Comparison of ENCODE assay signal across 13 mouse cellular contexts in the genomic region with DNA sequence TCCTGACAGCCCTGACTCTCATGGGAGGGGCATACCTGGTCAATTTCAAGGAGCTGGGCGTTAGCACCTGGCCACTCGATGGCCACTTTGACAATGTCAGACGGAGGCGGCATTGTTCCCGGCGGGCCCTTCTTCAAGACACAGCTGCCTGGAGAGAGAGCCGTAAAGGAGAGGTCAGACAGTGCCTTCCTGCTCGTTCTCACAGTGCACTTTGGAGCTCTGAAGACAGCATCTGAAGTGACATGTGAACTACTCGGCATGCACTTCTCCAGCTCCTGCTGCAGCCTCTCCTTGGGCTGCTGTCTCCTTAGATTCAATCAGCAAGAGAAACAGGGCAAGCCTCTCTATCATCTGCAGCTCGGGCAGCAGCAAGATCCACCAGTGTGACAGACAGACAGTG. TPM values are rescaled to one million over a fixed set of nuclear protein-coding genes. Genes with fewer than 3 reads are reported as not detected.
DNase-seq lines count a peak whose midpoint lies in the region; ATAC-seq and TF ChIP-seq lines count a peak whose summit lies in the region.
"Had no signal": no experiment of that assay in that cellular context is flagged by ENCODE, and none has a peak within 500 bp of the region (broad histone marks: within the 10 kb centered on the region; RNA-seq: fewer than 3 reads in every experiment).

No protein-coding gene starts in this region.

- peak overlapping the region; percentile 29; the same call in 1 of the 2 replicates for H3K4me2 ChIP-seq in forebrain, embryonic 12.5 days
- H3K4me2 ChIP-seq in intestine, embryonic 16.5 days (ENCODE audit: low read depth, low read length) = no peak overlapping the region
- peak overlapping the region; percentile 24; the same call in 1 of the 2 replicates for H3K4me2 ChIP-seq in neural tube, embryonic 14.5 days (ENCODE audit: low read depth, low read length)
- H3K4me2 ChIP-seq: embryonic facial prominence, embryonic 15.5 days had no signal

- H3K36me3 ChIP-seq in forebrain, embryonic 12.5 days (replicated peaks) = peaks cover 49% of the 10 kb centered on the region
- H3K36me3 ChIP-seq in intestine, embryonic 16.5 days (ENCODE audit: control insufficient read depth, insufficient read depth, low read length) = peaks cover 12% of the 10 kb centered on the region
- H3K36me3 ChIP-seq in neural tube, embryonic 14.5 days (ENCODE audit: control insufficient read depth, insufficient read depth, low read length) = peaks cover 28% of the 10 kb centered on the region

- no peak for DNase-seq in left cerebral cortex, adult 2 months (ENCODE audit: extremely low spot score in 1 of 2, low spot score in 2 of 2)
- no peak for DNase-seq in left cerebral cortex, adult 9 months (ENCODE audit: low spot score in 2 of 2)
- DNase-seq in urinary bladder, postnatal 14 days (ENCODE audit: low spot score) = no peak
- DNase-seq in embryo, embryonic 11 days = no peak

- H3K27ac ChIP-seq in left cerebral cortex, adult 2 months = peak overlapping the region; percentile 94
- peak overlapping the region; percentile 94 for H3K27ac ChIP-seq in forebrain, embryonic 12.5 days
- H3K27ac ChIP-seq in intestine, embryonic 16.5 days (ENCODE audit: low read length) = peak overlapping the region; percentile 7; the same call in 1 of the 2 replicates
- peak overlapping the region; percentile 94 for H3K27ac ChIP-seq in neural tube, embryonic 14.5 days (ENCODE audit: low read depth, low read length)
- H3K27ac ChIP-seq: heart, adult 2 months had no signal

- peaks cover 38% of the 10 kb centered on the region for H3K27me3 ChIP-seq in forebrain, embryonic 12.5 days
- H3K27me3 ChIP-seq in intestine, embryonic 16.5 days (replicated peaks; ENCODE audit: control insufficient read depth, insufficient read depth, low read length) = no peaks in the 10 kb centered on the region
- H3K27me3 ChIP-seq in neural tube, embryonic 14.5 days (ENCODE audit: control insufficient read depth, insufficient read depth, low read length) = no peaks in the 10 kb centered on the region; the same call in 1 of the 2 replicates
- H3K27me3 ChIP-seq: embryonic facial prominence, embryonic 15.5 days had no signal

- 48% methylated on average over 10 of the region's 10 CpGs for WGBS in forebrain, embryonic 12.5 days
- WGBS in intestine, embryonic 16.5 days = 54% methylated on average over 10 of the region's 10 CpGs
- WGBS in neural tube, embryonic 14.5 days = 28% methylated on average over 10 of the region's 10 CpGs

- no peaks in the 10 kb centered on the region for H3K9me3 ChIP-seq in forebrain, embryonic 12.5 days
- no peaks in the 10 kb centered on the region for H3K9me3 ChIP-seq in intestine, embryonic 16.5 days (ENCODE audit: control insufficient read depth, low read length)
- no peaks in the 10 kb centered on the region for H3K9me3 ChIP-seq in neural tube, embryonic 14.5 days (ENCODE audit: control insufficient read depth, low read length)
- H3K9me3 ChIP-seq: embryonic facial prominence, embryonic 15.5 days had no signal

- H3K4me3 ChIP-seq in left cerebral cortex, adult 2 months = no peak overlapping the region
- H3K4me3 ChIP-seq in forebrain, embryonic 12.5 days (replicated peaks) = no peak overlapping the region
- no peak overlapping the region for H3K4me3 ChIP-seq in intestine, embryonic 16.5 days (ENCODE audit: low read length)
- H3K4me3 ChIP-seq in neural tube, embryonic 14.5 days (ENCODE audit: low read depth, low read length) = no peak overlapping the region
- H3K4me3 ChIP-seq: embryonic facial prominence, embryonic 15.5 days; heart, adult 2 months had no signal

- ATAC-seq in forebrain, embryonic 12.5 days (ENCODE audit: low FRiP score) = no peak
- no peak for ATAC-seq in intestine, embryonic 16.5 days
- no peak for ATAC-seq in neural tube, embryonic 14.5 days (ENCODE audit: low read depth)
- ATAC-seq in inflammation-experienced regulatory T-cells, adult 6 months = no peak

- H3K9ac ChIP-seq in forebrain, embryonic 12.5 days = peak overlapping the region; percentile 45; the same call in 1 of the 2 replicates
- H3K9ac ChIP-seq in intestine, embryonic 16.5 days (ENCODE audit: low read depth, low read length) = no peak overlapping the region
- peak overlapping the region; percentile 41 for H3K9ac ChIP-seq in neural tube, embryonic 14.5 days (replicated peaks; ENCODE audit: low read depth, low read length)
- H3K9ac ChIP-seq: embryonic facial prominence, embryonic 15.5 days had no signal

- peaks cover 71% of the 10 kb centered on the region for H3K4me1 ChIP-seq in forebrain, embryonic 12.5 days
- peaks cover 44% of the 10 kb centered on the region for H3K4me1 ChIP-seq in intestine, embryonic 16.5 days (ENCODE audit: control insufficient read depth, insufficient read depth, low read length)
- H3K4me1 ChIP-seq in neural tube, embryonic 14.5 days (ENCODE audit: control insufficient read depth, insufficient read depth, low read length) = peaks cover 26% of the 10 kb centered on the region

- TF ChIP-seq CTCF in left cerebral cortex, adult 2 months (IDR thresholded peaks at IDR 0.05) = no peak

- intact Hi-C loops in left cerebral cortex, adult 2 months (cut with DNase I) = no loop called here

RNA-seq across cellular contexts. Expression of a gene that starts 10.1 kb away (rescaled TPM):
- total RNA-seq in left cerebral cortex, adult 2 months (2021) = 100 to 1,000 TPM; 164 to 173 TPM
- 94.6 and 99.7 TPM in 2 replicates for polyA plus RNA-seq in forebrain, embryonic 12.5 days (2016; fragmentation: Nextera tagmentation; extraction: Ambion mirVana)
- polyA plus RNA-seq in intestine, embryonic 16.5 days (2015; fragmentation: Nextera tagmentation; extraction: Ambion mirVana) = 63.5 and 67.2 TPM in 2 replicates
- polyA plus RNA-seq in neural tube, embryonic 14.5 days (2014; fragmentation: Nextera tagmentation; extraction: Ambion mirVana) = 98.8 and 110 TPM in 2 replicates
- polyA plus RNA-seq in inflammation-experienced regulatory T-cells, adult 6 months (2017; shearing (Covaris generic)) = 10 to 100 TPM; 36.8 to 43.5 (median 42.5) TPM

RNA-seq across cellular contexts. Expression of a gene that starts 28.5 kb away (rescaled TPM):
- 10 to 100 TPM; 59.1 to 63.4 TPM for total RNA-seq in left cerebral cortex, adult 2 months (2021)
- polyA plus RNA-seq in forebrain, embryonic 12.5 days (2016; fragmentation: Nextera tagmentation; extraction: Ambion mirVana) = 57.9 and 62.4 TPM in 2 replicates
- 135 and 154 TPM in 2 replicates for polyA plus RNA-seq in intestine, embryonic 16.5 days (2015; fragmentation: Nextera tagmentation; extraction: Ambion mirVana)
- 54.1 and 59.0 TPM in 2 replicates for polyA plus RNA-seq in neural tube, embryonic 14.5 days (2014; fragmentation: Nextera tagmentation; extraction: Ambion mirVana)
- polyA plus RNA-seq in inflammation-experienced regulatory T-cells, adult 6 months (2017; shearing (Covaris generic)) = 10 to 100 TPM; 36.4 to 44.9 (median 44.1) TPM

RNA-seq across cellular contexts. Expression of a gene that starts 52.3 kb away (rescaled TPM):
- not detected for total RNA-seq in left cerebral cortex, adult 2 months (2021)
- 6.8 and 6.9 TPM in 2 replicates for polyA plus RNA-seq in forebrain, embryonic 12.5 days (2016; fragmentation: Nextera tagmentation; extraction: Ambion mirVana)
- polyA plus RNA-seq in intestine, embryonic 16.5 days (2015; fragmentation: Nextera tagmentation; extraction: Ambion mirVana) = 0.45 and 0.64 TPM in 2 replicates
- 6.1 and 7.0 TPM in 2 replicates for polyA plus RNA-seq in neural tube, embryonic 14.5 days (2014; fragmentation: Nextera tagmentation; extraction: Ambion mirVana)
- not detected for polyA plus RNA-seq in inflammation-experienced regulatory T-cells, adult 6 months (2017; shearing (Covaris generic))
- total RNA-seq: heart, adult 2 months; liver, adult 2 months; monocyte, adult 5-6 weeks had no signal
- polyA plus RNA-seq: heart, adult 2 months; liver, adult 2 months; urinary bladder, adult 2 months had no signal

Comparison
In these comparisons a context has a peak if more than half of its experiments do, and no peak if none do; other contexts are left out.
1. H3K27ac ChIP-seq: peak in every context shown above with its lines; median percentile 94 in left cerebral cortex, adult 2 months; 94 in forebrain, embryonic 12.5 days; 94 in neural tube, embryonic 14.5 days; 7 in intestine, embryonic 16.5 days.